Mouse (Mus musculus): ENCODE results near the gene U90926. TPM values are rescaled to one million over a fixed set of nuclear protein-coding genes. Genes with fewer than 3 reads are reported as not detected.
A peak's percentile ranks its signal among the peaks of the same experiment; 100 is the strongest.

The U90926 gene
- polyA plus RNA-seq, 1 experiment from 2014 or later, result 0.48 TPM

GRCm38 (mm10) chr5:92218915-92219793 is 3.9 kb upstream of the U90926 start:
- no peak for DNase-seq (ENCODE audit: low spot score)

- no peak for DNase-seq (ENCODE audit: low spot score)
These were observed 3.0 kb downstream of the U90926 start for GRCm38 (mm10) chr5:92212231-92212630.

- DNase-seq (ENCODE audit: low spot score), result no peak
These were observed 5.0 kb downstream of the U90926 start for GRCm38 (mm10) chr5:92210205-92210604.

- DNase-seq (ENCODE audit: low spot score), result no peak
These were observed 9.1 kb downstream of the U90926 start for GRCm38 (mm10) chr5:92206121-92206520.

GRCm38 (mm10) chr5:92205706-92206105 is 9.5 kb downstream of the U90926 start:
- DNase-seq (ENCODE audit: low spot score), result no peak

GRCm38 (mm10) chr5:92205184-92205583 is 10.0 kb downstream of the U90926 start:
- DNase-seq (ENCODE audit: low spot score), result no peak

- peak; percentile 22 for DNase-seq (ENCODE audit: low spot score)
These were observed 10.8 kb downstream of the U90926 start for GRCm38 (mm10) chr5:92204162-92205036.

DNA sequence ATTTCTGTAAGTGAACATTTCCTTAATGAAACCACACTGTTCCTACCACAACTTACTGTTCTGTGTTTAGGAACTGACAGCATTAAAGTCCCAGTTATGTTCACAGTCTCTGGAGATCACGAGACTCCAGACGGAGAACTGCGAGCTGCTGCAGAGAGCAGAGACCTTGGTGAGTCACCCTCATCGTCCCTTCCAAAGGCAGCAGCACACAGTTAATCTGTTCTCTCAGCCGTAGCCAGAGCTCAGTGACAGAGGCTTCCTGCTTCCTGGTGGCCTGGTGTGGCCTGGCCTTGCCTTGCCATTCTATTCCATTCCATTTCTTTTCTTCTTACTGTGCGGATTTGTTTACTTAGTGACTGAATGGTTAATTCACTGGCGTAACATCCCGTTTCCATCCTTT is 16.9 kb downstream of the U90926 start:
- no peak for DNase-seq (ENCODE audit: low spot score)

DNA sequence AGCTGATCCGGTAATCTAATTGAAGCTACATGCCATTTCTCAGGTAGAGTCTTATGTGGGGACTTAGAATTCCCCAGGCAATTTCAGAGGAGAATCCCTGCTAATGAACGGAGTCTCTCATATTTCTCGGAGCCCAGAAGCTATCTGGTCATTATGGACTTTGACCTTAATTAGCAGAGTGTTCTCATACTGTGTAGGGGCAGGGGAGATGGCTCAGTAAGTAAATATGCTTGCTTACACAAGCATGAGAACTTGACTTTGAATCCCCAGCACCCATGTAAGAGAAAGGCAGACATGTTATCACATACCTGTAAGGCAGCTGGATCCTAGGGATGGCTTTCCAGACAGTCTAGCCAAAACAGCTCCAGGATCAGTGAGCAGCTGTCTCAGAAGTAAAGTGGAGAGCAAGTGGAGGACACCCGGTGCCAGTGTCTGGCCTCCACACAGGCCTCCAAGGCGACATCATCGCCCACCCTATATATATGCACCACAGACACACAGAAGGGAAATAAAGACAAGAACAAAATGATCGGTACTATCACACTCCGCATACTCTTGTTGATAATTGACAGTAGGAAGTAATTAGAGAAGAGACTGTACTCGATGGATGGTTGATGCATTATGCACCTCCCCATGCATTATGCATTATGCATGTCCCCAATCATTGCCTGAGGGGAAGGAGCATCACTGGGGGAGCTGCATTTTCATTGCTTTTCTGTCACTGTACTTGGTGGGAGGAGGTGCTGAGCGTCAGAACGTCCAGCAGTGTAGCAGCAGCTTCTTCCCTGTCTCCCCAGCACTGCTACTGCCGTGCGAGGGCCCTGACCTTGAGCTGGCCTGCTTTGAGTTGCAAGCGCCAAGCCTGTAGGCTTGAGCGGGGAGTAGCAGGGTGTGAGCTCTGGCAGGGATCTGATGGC is 18.1 kb downstream of the U90926 start:
- no peak for DNase-seq (ENCODE audit: low spot score)

GRCm38 (mm10) chr5:92195716-92196115 is 19.5 kb downstream of the U90926 start:
- peak; percentile 50 for DNase-seq (ENCODE audit: low spot score)

DNA sequence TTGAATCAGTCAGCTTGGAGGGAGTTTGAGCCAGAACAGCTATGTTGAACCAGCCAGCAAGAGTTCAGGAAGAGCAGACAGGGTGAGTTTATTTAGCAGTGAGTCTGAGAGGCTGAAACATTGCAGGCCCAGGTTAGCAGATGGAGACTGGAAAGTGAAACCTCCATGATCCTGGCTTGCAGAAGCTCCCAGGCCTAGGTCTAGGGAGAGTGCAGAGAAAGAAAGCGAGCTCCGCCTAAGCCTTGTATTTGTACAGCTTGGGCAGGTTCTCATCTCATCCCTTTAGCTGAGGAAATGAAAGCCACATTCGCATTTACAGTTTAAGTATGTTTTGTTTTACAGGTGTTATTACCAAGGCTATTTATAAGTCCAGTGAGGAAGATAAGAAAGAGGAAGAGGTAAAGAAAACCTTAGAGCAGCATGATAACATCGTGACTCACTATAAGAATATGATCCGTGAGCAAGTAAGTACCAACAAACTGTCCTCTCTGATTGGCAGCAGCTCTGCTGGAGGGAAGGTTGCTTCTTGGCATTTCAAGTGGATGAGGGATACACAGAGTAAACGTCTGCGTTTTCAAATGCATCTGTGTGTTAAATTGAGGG is 26.2 kb downstream of the U90926 start:
- no peak for DNase-seq (ENCODE audit: low spot score)

DNA sequence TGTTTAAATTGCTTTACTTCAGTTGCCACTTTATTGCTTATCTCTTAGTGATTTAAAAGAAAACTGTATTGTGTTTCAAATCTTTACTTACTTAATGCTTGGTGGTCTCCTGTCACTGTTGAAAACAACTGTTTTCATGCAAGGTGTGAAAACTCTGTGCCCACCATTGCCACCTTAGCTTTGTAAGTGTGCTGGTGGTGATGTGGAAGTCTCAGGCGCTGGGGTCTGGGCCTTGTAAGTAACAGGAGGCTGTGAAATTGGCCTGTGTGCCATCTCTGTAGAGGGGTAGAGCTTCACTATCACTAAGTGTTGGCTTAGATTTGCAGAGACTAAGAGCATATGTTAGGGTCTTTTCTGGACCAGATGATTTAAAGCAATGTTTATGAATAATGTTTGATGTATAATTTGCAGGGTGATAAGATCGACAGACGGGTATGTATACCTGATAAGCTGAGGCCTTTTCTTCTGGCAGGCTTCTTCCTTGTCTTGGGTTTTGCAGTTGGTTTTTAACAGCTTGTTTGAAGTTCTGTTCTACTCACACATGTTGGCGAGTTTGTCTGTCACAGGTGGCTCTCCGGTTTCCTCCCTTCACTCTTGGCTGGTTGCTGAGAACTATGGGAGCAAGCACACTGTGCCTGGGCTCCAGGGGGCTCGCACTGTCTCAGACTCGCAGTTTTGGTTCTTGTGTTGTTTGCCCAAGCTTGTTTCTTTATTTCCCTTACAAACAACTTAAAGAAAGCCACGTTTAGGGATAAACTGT is 32.0 kb downstream of the U90926 start:
- peak; percentile 81 for DNase-seq (ENCODE audit: low spot score)

GRCm38 (mm10) chr5:92165976-92166375 is 49.2 kb downstream of the U90926 start:
- DNase-seq (ENCODE audit: low spot score), result peak; percentile 64

Other genes starting within 250 kb of the U90926 start
- not detected in 2 replicates for gene Odaph, start 227.9 kb downstream of the U90926 start, polyA plus RNA-seq (2015; fragmentation: Nextera tagmentation; extraction: Ambion mirVana)
- gene Cdkl2, start 171.5 kb downstream of the U90926 start, polyA plus RNA-seq (2015; fragmentation: Nextera tagmentation; extraction: Ambion mirVana), result 1.7 and 1.9 TPM in 2 replicates
- gene G3bp2, start 131.7 kb downstream of the U90926 start, polyA plus RNA-seq (2015; fragmentation: Nextera tagmentation; extraction: Ambion mirVana), result 239 and 240 TPM in 2 replicates
- gene Uso1, start 77.5 kb downstream of the U90926 start, polyA plus RNA-seq (2015; fragmentation: Nextera tagmentation; extraction: Ambion mirVana), result 32.6 and 43.5 TPM in 2 replicates
- gene Ppef2, start 40.9 kb upstream of the U90926 start, polyA plus RNA-seq (2015; fragmentation: Nextera tagmentation; extraction: Ambion mirVana), result 1.1 and 1.5 TPM in 2 replicates
- gene Naaa, start 62.8 kb upstream of the U90926 start, polyA plus RNA-seq (2015; fragmentation: Nextera tagmentation; extraction: Ambion mirVana), result 12.6 and 13.4 TPM in 2 replicates
- gene Sdad1, start 95.1 kb upstream of the U90926 start, polyA plus RNA-seq (2015; fragmentation: Nextera tagmentation; extraction: Ambion mirVana), result 35.5 and 41.4 TPM in 2 replicates
- 2.9 and 4.2 TPM in 2 replicates for gene Cxcl9, start 112.7 kb upstream of the U90926 start, polyA plus RNA-seq (2015; fragmentation: Nextera tagmentation; extraction: Ambion mirVana)
- 4.2 and 6.5 TPM in 2 replicates for gene Art3, start 116.4 kb upstream of the U90926 start, polyA plus RNA-seq (2015; fragmentation: Nextera tagmentation; extraction: Ambion mirVana)
- 96.0 and 127 TPM in 2 replicates for gene Cxcl10, start 133.5 kb upstream of the U90926 start, polyA plus RNA-seq (2015; fragmentation: Nextera tagmentation; extraction: Ambion mirVana)
- 44.2 and 44.6 TPM in 2 replicates for gene Nup54, start 219.8 kb upstream of the U90926 start, polyA plus RNA-seq (2015; fragmentation: Nextera tagmentation; extraction: Ambion mirVana)